Mouse (Mus musculus): ENCODE measurements around the gene Gpx8.
"Not testable (repeated sequence)": the region's sequence is repeated elsewhere in the genome, so short reads cannot be mapped to it uniquely, and the experiment has no call there.

Gene Gpx8

GRCm38 (mm10) chr13:113023274-113024143 is 22.7 kb downstream of the Gpx8 start:
- DNase-seq (ENCODE audit: extremely low spot score) = no peak

- no peak for DNase-seq (ENCODE audit: extremely low spot score)
Measured at GRCm38 (mm10) chr13:113022467-113022866, 23.7 kb downstream of the Gpx8 start.

GRCm38 (mm10) chr13:113021521-113021920 is 24.7 kb downstream of the Gpx8 start:
- DNase-seq (ENCODE audit: extremely low spot score) = no peak

GRCm38 (mm10) chr13:113013174-113013953 is 32.8 kb downstream of the Gpx8 start:
- not testable (repeated sequence) for DNase-seq (ENCODE audit: extremely low spot score)

- DNase-seq (ENCODE audit: extremely low spot score) = no peak
Measured at GRCm38 (mm10) chr13:113012683-113013082, 33.5 kb downstream of the Gpx8 start.

- no peak for DNase-seq (ENCODE audit: extremely low spot score)
Measured at GRCm38 (mm10) chr13:113000576-113001318, 45.5 kb downstream of the Gpx8 start.

GRCm38 (mm10) chr13:113000090-113000489 is 46.1 kb downstream of the Gpx8 start:
- DNase-seq (ENCODE audit: extremely low spot score) = no peak

- DNase-seq (ENCODE audit: extremely low spot score) = peak; percentile 56
Measured at GRCm38 (mm10) chr13:112998427-112999201, 47.6 kb downstream of the Gpx8 start.

- no peak for DNase-seq (ENCODE audit: extremely low spot score)
Measured at GRCm38 (mm10) chr13:112997369-112997768, 48.8 kb downstream of the Gpx8 start.

- no peak for DNase-seq (ENCODE audit: extremely low spot score)
Measured at GRCm38 (mm10) chr13:112996407-112996806, 49.8 kb downstream of the Gpx8 start.

- peak; percentile 61 for DNase-seq (ENCODE audit: extremely low spot score)
Measured at GRCm38 (mm10) chr13:112994191-112994590, 52.0 kb downstream of the Gpx8 start.

GRCm38 (mm10) chr13:112993531-112994152 is 52.6 kb downstream of the Gpx8 start, which contains the start of gene Mcidas:
Mcidas (plus strand) TSS chr13:112993845.
- peak; percentile 38 for DNase-seq (ENCODE audit: extremely low spot score)

All from embryo, embryonic 9.5 days (tissue).